Mouse (Mus musculus) limb, embryonic 12.5 days (tissue): ENCODE data around the gene Spata31d1c. TPM values are rescaled to one million over a fixed set of nuclear protein-coding genes. Genes with fewer than 3 reads are reported as not detected.

ENCODE experiments used
- ATAC-seq: fragments of 200-750 bp; cut with Nextera tagmentation; 2 replicates; pipeline ENCODE4 v1.8.0; 2017; ENCODE audit warnings: low read depth, moderate TSS enrichment; ENCODE audit not compliant: insufficient number of reproducible peaks, insufficient read depth, low FRiP score, low TSS enrichment
- H3K27ac ChIP-seq: fragments of 300-500 bp; sonication (generic); 2 replicates; pipeline ENCODE4 v1.5.1; 2016; ENCODE audit warnings: mild to moderate bottlenecking, moderate library complexity
- H3K27me3 ChIP-seq: fragments of 300-500 bp; sonication (generic); 2 replicates; pipeline ENCODE4 v1.6.1; 2016; ENCODE audit warnings: mild to moderate bottlenecking, moderate library complexity
- H3K36me3 ChIP-seq: fragments of 300-500 bp; sonication (generic); 2 replicates; pipeline ENCODE4 v1.6.1; 2016; ENCODE audit warnings: mild to moderate bottlenecking, moderate library complexity
- H3K4me1 ChIP-seq: fragments of 300-500 bp; sonication (generic); replicated peaks from 2 replicates; pipeline ENCODE4 v1.6.1; 2016
- H3K4me2 ChIP-seq: fragments of 300-500 bp; sonication (generic); 2 replicates; pipeline ENCODE4 v1.6.1; 2016; ENCODE audit warnings: mild to moderate bottlenecking, moderate library complexity
- H3K4me3 ChIP-seq: fragments of 300-500 bp; sonication (generic); replicated peaks from 2 replicates; pipeline ENCODE4 v1.5.1; 2016; ENCODE audit warnings: mild to moderate bottlenecking
- H3K9ac ChIP-seq: fragments of 300-500 bp; sonication (generic); replicated peaks from 2 replicates; pipeline ENCODE4 v1.6.1; 2016; ENCODE audit warnings: mild to moderate bottlenecking, moderate library complexity
- H3K9me3 ChIP-seq: fragments of 300-500 bp; sonication (generic); 2 replicates; pipeline ENCODE4 v1.6.1; 2016; ENCODE audit warnings: mild to moderate bottlenecking, moderate library complexity
- WGBS: fragments of 180-500 bp; shearing (Covaris S2); methylation state at CpG from one replicate; pipeline ENCODE4 v1.1.7; 2016; 5-methylcytosine and 5-hydroxymethylcytosine counted together
- polyA plus RNA-seq: library from polyadenylated mRNA; unstranded; fragments of >200 nt; fragmentation: Nextera tagmentation; extraction: Ambion mirVana; gene quantifications from 2 replicates; pipeline ENCODE4 v1.2.1, GENCODE M21; 2016

Gene Spata31d1c
- not detected in 2 replicates for polyA plus RNA-seq

DNA sequence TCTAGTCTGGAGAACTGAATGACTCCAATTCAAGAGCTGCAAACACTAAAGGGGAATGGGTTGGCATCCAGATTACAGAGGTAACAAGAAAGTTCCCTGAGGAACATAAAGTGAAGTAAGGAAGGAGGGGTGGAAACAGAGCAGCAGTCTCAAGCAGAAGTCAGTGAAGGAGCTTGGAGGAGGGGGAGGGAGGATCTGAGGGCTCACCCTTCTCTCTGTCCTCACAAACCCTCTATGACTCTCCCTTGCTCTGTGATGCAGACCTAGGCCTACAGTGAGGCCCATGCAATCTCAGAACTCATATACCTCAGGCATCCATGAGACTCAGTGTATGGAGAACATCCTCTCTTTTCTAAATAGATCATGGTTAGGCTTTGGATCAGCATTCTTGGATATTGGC lies at the start of gene Spata31d1c:
Gene Spata31d1c (plus strand): TSS at position 301 of the 400 bp plus-strand sequence.
- Histone ChIP-seq H3K4me1 (no peaks in the 10 kb centered on the region), H3K9ac (no peak within 1 kb of the TSS), H3K27ac (no peak within 1 kb of the TSS), H3K9me3 (peaks cover 3% of the 10 kb centered on the region; the same call in 1 of the 2 replicates), H3K36me3 (no peaks in the 10 kb centered on the region), H3K4me2 (no peak within 1 kb of the TSS), H3K4me3 (no peak within 1 kb of the TSS), H3K27me3 (no peaks in the 10 kb centered on the region)
- no peak for ATAC-seq

DNA sequence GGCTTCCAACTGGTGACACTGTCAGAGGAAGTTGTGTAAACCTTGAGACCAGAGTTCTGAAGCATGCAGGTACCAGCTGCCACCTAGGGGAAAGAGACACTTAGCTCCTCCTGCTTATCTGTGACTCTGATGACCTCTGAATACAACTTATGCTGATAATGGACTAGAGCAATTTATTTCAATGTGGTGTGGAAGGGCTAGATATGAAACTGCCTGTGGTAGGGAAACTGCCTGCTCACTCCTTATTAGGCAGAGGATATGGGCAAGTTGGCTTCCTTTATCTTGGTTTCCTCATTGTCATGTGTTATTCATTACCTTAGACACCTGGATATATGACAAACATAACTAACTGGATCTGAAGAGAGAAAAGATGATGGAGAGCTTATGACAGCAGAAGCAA lies 44.0 kb upstream of the Spata31d1c start:
- no peak for ATAC-seq
- Histone ChIP-seq H3K27me3 (no peaks in the 10 kb centered on the region), H3K4me1 (no peaks in the 10 kb centered on the region), H3K4me3 (no peak overlapping the region), H3K4me2 (no peak overlapping the region), H3K9ac (no peak overlapping the region), H3K27ac (no peak overlapping the region), H3K36me3 (no peaks in the 10 kb centered on the region), H3K9me3 (no peaks in the 10 kb centered on the region)

DNA sequence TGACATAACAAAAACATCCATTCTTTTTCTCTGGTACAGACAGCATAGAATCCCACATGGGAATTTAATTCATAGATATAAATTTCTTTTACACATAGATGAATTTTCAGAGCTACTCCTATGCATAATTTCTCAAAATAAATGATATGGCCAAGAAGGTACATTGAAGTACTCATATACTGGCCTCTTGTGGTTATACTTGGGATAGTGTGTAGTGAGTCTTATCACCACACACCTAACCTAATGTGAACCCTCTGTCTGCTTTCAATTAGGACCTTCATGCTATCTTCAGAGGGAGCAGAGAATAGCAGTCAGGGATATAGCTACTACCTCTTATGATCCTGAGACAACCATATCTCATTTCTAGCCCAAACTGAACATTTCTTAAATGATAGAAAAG lies 27.4 kb upstream of the Spata31d1c start:
- ATAC-seq: no peak
- Histone ChIP-seq H3K9me3 (no peaks in the 10 kb centered on the region), H3K4me1 (no peaks in the 10 kb centered on the region), H3K9ac (no peak overlapping the region), H3K4me2 (no peak overlapping the region), H3K4me3 (no peak overlapping the region), H3K36me3 (no peaks in the 10 kb centered on the region), H3K27me3 (no peaks in the 10 kb centered on the region), H3K27ac (no peak overlapping the region)

DNA sequence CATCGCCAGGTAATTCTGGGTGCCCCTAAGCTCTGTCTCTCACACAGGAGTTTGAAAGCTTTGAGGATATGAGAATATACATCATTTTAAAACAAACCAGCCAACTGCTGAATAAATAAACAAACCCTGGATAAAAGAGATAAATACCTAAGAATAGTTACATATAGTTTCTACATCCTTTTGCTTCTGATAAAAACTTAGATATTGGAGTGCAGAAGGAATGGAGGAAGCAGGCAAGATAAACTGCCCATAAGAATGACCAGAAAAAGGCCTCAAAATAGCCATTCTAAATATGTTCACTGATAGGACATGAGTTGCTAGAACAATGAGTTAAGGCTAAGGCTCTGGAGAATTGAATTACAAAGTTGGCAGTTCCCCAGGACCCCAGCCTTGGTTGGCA lies 26.1 kb upstream of the Spata31d1c start:
- Histone ChIP-seq H3K4me3 (no peak overlapping the region), H3K9ac (no peak overlapping the region), H3K4me1 (no peaks in the 10 kb centered on the region), H3K27ac (no peak overlapping the region), H3K27me3 (no peaks in the 10 kb centered on the region), H3K36me3 (no peaks in the 10 kb centered on the region), H3K9me3 (no peaks in the 10 kb centered on the region), H3K4me2 (no peak overlapping the region)
- WGBS: 96% methylated on average over 1 of the region's 1 CpGs
- no peak for ATAC-seq

DNA sequence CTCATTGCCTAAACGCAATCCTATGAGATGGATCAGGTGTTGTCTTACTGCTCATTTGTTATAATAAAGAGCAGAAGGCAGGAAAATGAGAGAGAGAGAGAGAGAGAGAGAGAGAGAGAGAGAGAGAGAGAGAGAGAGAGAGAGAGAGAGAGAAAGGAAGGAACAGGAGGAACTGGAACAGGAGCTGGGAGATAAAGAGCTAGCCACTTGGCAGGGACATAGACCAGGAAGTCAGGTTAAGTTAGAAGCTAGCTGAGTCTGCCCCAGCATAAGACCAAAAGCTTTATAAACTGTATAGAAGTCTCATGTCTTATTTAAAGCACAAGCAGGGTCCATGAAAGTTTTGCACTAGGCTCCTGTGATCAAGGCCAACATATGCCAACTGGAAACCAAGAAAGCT lies 24.9 kb upstream of the Spata31d1c start:
- no peaks in the 10 kb centered on the region for H3K4me1 ChIP-seq
- no peaks in the 10 kb centered on the region for H3K9me3 ChIP-seq
- no peak overlapping the region for H3K27ac ChIP-seq
- no peak overlapping the region for H3K4me3 ChIP-seq
- H3K36me3 ChIP-seq: no peaks in the 10 kb centered on the region
- no peak for ATAC-seq
- H3K4me2 ChIP-seq: no peak overlapping the region
- no peaks in the 10 kb centered on the region for H3K27me3 ChIP-seq
- 68% methylated on average over 1 of the region's 1 CpGs for WGBS
- H3K9ac ChIP-seq: no peak overlapping the region

DNA sequence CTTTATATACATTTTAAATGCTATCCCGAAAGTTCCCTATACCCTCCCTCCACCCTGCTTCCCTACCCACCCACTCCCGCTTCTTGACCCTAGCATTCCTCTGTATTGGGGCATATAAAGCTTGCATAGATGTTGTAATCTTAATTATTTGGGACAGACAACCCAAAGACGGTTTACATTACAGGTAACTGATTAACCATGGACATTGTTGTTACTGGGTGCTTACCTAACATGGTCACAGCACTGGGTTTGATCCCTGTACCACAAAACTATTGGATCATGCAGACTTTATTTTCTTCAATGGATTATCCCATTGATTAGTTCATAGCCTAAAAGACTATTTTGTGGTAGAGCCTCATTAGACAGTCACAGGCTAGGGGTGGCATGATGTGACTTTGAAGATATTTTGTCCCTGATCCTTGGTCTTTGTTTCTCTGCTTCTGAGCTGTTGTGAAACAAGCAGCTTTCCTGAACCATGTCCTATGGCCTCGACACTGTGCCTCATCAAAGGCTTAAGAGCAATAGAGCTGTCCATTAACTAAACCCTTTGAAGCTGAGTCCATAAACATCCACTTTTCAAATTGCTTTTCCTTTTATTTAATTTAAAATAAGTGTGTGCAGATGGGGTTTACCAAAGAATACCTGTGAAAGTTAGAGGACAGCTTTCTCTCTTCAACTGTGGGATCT lies 21.7 kb upstream of the Spata31d1c start:
- Histone ChIP-seq H3K9me3 (no peaks in the 10 kb centered on the region), H3K9ac (no peak overlapping the region), H3K27me3 (no peaks in the 10 kb centered on the region), H3K4me1 (no peaks in the 10 kb centered on the region), H3K27ac (no peak overlapping the region), H3K4me3 (no peak overlapping the region), H3K36me3 (no peaks in the 10 kb centered on the region), H3K4me2 (no peak overlapping the region)
- 66% methylated on average over 4 of the region's 4 CpGs for WGBS
- ATAC-seq: no peak

DNA sequence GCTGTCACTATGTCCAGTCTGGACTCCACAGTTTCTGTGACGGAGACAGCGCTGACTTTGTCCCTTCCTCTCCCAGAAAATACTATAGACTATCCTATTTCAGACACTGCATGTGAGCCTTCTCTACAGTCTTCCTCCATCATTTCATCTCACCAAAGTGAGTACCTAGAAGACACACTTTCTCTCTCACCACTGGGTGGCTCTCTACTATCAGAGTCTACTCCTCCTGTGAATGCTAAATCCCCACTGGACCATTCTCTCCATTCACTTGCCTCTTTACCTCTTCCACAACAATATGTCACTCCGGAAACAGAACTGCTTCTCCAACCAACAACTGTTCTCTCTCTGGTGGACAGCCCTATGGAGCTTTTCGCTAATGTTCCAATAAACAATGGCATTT lies 2.2 kb downstream of the Spata31d1c start:
- no peaks in the 10 kb centered on the region for H3K36me3 ChIP-seq
- ATAC-seq: no peak
- no peaks in the 10 kb centered on the region for H3K4me1 ChIP-seq
- no peak overlapping the region for H3K9ac ChIP-seq
- H3K4me2 ChIP-seq: no peak overlapping the region
- peaks cover 3% of the 10 kb centered on the region; the same call in 1 of the 2 replicates for H3K9me3 ChIP-seq
- no peaks in the 10 kb centered on the region for H3K27me3 ChIP-seq
- WGBS: 66% methylated on average over 4 of the region's 4 CpGs
- no peak overlapping the region for H3K4me3 ChIP-seq
- no peak overlapping the region for H3K27ac ChIP-seq

DNA sequence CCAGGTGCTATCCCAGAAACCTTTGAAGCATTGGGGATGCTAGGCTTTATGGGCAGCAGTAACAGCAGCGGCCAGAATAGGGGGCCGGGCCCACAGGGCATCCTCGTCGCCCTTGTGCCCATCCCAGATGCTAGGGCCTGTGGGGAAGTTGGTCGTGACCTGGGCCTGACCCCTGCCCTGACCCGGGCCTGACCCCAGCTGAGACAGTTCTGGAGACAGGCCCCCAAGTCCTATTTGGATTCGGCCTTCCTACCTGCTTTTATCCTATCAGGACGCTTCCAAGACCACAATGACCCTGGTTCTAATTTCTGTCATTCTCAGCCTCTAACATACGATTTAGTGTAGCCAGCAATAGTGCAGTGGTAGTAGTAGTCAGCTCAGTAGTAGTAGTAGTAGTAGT lies 19.8 kb downstream of the Spata31d1c start, which contains the start of gene Prss47:
Gene Prss47 (minus strand): TSS at position 101 of the 400 bp plus-strand sequence.
- 90% methylated on average over 9 of the region's 9 CpGs for WGBS
- H3K4me2 ChIP-seq: no peak within 1 kb of the TSS
- no peak within 1 kb of the TSS for H3K4me3 ChIP-seq
- H3K27me3 ChIP-seq: no peaks in the 10 kb centered on the region
- peaks cover 5% of the 10 kb centered on the region; the same call in 1 of the 2 replicates for H3K9me3 ChIP-seq
- H3K36me3 ChIP-seq: no peaks in the 10 kb centered on the region
- no peak for ATAC-seq
- no peak within 1 kb of the TSS for H3K9ac ChIP-seq
- H3K4me1 ChIP-seq: no peaks in the 10 kb centered on the region
- H3K27ac ChIP-seq: no peak within 1 kb of the TSS

DNA sequence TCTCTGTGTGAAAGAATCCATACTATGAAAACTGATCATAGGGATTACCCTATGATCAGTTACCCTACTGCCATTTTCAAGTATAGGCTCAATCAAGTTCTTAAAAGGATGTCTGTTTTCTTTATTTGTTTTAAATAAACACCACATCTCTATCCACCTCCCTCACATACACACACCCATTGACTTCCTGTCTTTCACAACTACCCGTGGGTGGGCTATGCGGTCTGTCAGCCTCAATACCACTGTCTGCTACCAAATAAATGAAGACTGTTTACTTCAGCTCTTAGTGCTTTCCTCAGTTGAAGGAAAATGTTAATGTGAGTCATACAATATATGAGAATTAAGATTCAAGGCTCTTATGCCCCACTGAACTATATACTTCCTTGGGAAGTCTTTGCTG lies 37.1 kb downstream of the Spata31d1c start:
- Histone ChIP-seq H3K27me3 (no peaks in the 10 kb centered on the region), H3K4me3 (no peak overlapping the region), H3K4me1 (no peaks in the 10 kb centered on the region), H3K36me3 (peaks cover 46% of the 10 kb centered on the region), H3K27ac (no peak overlapping the region), H3K9ac (no peak overlapping the region), H3K9me3 (no peaks in the 10 kb centered on the region), H3K4me2 (no peak overlapping the region)
- ATAC-seq: no peak
- WGBS: 90% methylated on average over 2 of the region's 2 CpGs

Other genes with a start within 250 kb of the Spata31d1c start
- gene Cntnap3, start 129.1 kb upstream of the Spata31d1c start, polyA plus RNA-seq: 1.4 and 2.5 TPM in 2 replicates
- gene Spata31, start 115.7 kb upstream of the Spata31d1c start, polyA plus RNA-seq: not detected in 2 replicates
- not detected in 2 replicates for gene Prss47, start 19.7 kb downstream of the Spata31d1c start, polyA plus RNA-seq
- 60.2 and 62.8 TPM in 2 replicates for gene Mfsd14b, start 79.9 kb downstream of the Spata31d1c start, polyA plus RNA-seq
- gene Olfr465-ps1, start 105.0 kb downstream of the Spata31d1c start, polyA plus RNA-seq: not detected in 2 replicates
- gene Olfr466, start 117.2 kb downstream of the Spata31d1c start, polyA plus RNA-seq: not detected in 2 replicates
- 0.05 and 0.11 TPM in 2 replicates for gene Nlrp4f, start 172.9 kb downstream of the Spata31d1c start, polyA plus RNA-seq
- not detected in 2 replicates for gene Gm10775, start 226.5 kb downstream of the Spata31d1c start, polyA plus RNA-seq
- 19.4 and 20.5 TPM in 2 replicates for gene Zfp369, start 245.8 kb downstream of the Spata31d1c start, polyA plus RNA-seq